Mouse (Mus musculus): ENCODE results near the gene Kcnmb4. TPM values are rescaled to one million over a fixed set of nuclear protein-coding genes. Genes with fewer than 3 reads are reported as not detected.

Gene Kcnmb4
- polyA plus RNA-seq, 1 experiment from 2014 or later: 81.6 TPM

DNA sequence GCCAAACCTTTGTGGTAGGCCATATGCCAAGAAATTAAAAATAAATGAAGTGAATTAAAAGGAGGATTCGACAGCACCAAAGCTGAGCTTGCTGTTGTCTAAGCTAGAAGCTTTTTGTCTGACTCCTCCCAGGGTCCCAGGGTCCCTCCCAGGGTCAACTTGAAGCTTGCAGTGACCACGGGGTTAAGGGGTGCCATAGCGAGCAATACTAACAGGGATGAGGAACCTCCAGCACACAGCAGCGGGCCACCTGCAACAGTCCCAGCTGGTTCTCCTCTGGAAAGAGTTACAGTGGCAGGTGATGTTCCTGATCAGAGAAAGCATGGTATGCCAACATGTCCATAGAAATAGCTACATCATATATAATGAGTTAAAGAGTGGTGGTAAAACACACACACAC lies 89.3 kb downstream of the Kcnmb4 start:
- Histone ChIP-seq H3K9ac (replicated peaks; ENCODE audit: low read depth, low read length) (no peak overlapping the region), H3K27me3 (ENCODE audit: control insufficient read depth, insufficient read depth, low read length) (no peaks in the 10 kb centered on the region), H3K4me3 (ENCODE audit: low read depth, low read length) (no peak overlapping the region), H3K4me2 (ENCODE audit: low read depth, low read length) (no peak overlapping the region), H3K9me3 (ENCODE audit: control insufficient read depth, low read length) (no peaks in the 10 kb centered on the region), H3K27ac (ENCODE audit: low read depth, low read length) (no peak overlapping the region), H3K36me3 (ENCODE audit: control insufficient read depth, insufficient read depth, low read length) (no peaks in the 10 kb centered on the region), H3K4me1 (ENCODE audit: control insufficient read depth, insufficient read depth, low read length) (no peaks in the 10 kb centered on the region; the same call in 1 of the 2 replicates)
- WGBS: 76% methylated on average over 4 of the region's 4 CpGs
- ATAC-seq (ENCODE audit: low read depth): no peak

DNA sequence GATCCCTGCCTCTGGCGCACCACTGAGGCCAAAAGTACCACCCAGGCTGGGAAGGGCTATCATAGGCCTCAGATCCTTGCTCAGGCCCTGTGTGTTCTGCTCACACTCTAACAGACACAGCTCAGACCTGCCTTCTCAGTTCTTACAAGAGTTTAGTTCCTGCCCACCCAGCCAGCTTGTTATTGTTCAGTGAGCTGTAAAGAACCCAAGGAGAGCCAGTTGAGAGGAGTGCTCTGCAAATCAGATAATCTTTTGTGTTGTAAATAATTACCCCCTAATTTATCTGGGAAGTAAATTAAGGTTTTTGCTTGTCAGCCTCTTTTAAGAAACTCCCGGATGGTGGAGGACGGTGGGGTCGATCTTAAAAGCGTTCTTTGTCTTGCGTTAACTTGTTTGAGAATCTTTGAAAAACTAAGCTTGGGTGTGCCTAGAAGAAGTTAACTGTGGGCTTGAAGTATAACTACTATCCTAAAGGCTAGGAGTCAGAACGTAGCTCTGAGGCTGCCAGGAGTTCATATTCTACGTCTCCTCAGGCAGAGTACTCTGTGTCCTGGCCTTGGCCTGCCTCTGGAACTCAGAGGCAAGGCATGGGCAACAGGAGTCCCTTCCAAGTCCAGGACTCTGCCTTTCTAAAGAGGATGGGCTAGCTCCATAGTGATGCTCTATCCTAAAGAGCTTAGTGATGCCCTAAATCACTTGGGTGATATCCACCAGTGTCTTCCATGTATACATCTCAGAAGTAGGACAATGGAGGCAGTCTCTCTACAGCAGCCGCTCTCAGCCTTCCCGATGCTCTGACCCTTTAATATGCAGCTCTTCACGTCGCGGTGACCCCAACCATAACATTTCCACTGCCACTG lies 90.6 kb downstream of the Kcnmb4 start:
- peak; percentile 73; the same call in 1 of the 2 replicates for ATAC-seq (ENCODE audit: low read depth)
- Histone ChIP-seq H3K4me2 (ENCODE audit: low read depth, low read length) (no peak overlapping the region), H3K27ac (ENCODE audit: low read depth, low read length) (no peak overlapping the region; the same call in 1 of the 2 replicates), H3K27me3 (ENCODE audit: control insufficient read depth, insufficient read depth, low read length) (no peaks in the 10 kb centered on the region), H3K9ac (replicated peaks; ENCODE audit: low read depth, low read length) (no peak overlapping the region), H3K36me3 (ENCODE audit: control insufficient read depth, insufficient read depth, low read length) (no peaks in the 10 kb centered on the region), H3K4me3 (ENCODE audit: low read depth, low read length) (no peak overlapping the region), H3K9me3 (ENCODE audit: control insufficient read depth, low read length) (no peaks in the 10 kb centered on the region), H3K4me1 (ENCODE audit: control insufficient read depth, insufficient read depth, low read length) (no peaks in the 10 kb centered on the region; the same call in 1 of the 2 replicates)
- 28% methylated on average over 13 of the region's 13 CpGs for WGBS

DNA sequence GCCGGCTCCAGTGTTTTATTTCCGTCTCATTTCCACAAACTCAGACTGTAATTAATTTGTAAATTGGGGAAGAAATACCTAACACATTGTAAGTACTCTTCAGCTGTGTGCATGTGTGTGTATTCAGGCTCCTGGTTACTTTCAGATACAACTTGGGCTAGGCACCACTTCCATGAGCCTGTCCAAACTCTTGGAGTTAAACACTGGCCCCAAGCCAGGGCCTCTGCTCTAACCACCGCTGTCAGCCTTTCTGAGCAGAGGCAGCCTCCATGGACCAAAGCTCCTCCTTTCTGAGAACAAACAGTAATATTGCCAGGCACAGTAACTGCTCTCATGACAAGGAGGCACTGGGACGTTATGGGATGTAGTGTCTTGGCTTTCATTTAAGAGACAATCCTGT lies 96.8 kb downstream of the Kcnmb4 start:
- Histone ChIP-seq H3K36me3 (ENCODE audit: control insufficient read depth, insufficient read depth, low read length) (no peaks in the 10 kb centered on the region), H3K27me3 (ENCODE audit: control insufficient read depth, insufficient read depth, low read length) (no peaks in the 10 kb centered on the region), H3K9ac (replicated peaks; ENCODE audit: low read depth, low read length) (no peak overlapping the region), H3K4me3 (ENCODE audit: low read depth, low read length) (no peak overlapping the region), H3K4me2 (ENCODE audit: low read depth, low read length) (no peak overlapping the region), H3K4me1 (ENCODE audit: control insufficient read depth, insufficient read depth, low read length) (no peaks in the 10 kb centered on the region), H3K9me3 (ENCODE audit: control insufficient read depth, low read length) (no peaks in the 10 kb centered on the region), H3K27ac (ENCODE audit: low read depth, low read length) (no peak overlapping the region)
- no peak for ATAC-seq (ENCODE audit: low read depth)
- WGBS: 79% methylated on average over 4 of the region's 4 CpGs

DNA sequence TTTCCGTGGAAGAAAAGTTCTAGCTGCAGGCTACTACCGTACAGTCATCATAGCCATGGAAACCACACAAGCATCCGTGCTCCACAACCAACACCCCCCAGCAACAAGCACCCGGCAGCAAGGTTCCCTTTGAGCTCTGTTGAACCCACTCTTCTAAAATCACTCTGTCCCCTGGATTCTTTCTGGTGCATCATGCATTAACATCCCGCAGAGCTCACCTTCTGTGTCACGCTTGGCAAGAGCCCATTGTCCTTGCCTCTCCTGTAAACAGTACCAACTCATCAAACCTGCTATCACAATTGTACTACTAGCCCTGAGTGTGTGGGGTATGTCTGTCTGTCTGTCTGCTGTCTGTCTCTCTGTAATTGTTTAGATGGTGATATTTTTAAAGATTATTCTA lies 99.6 kb downstream of the Kcnmb4 start:
- no peaks in the 10 kb centered on the region for H3K9me3 ChIP-seq (ENCODE audit: control insufficient read depth, low read length)
- no peak overlapping the region for H3K4me3 ChIP-seq (ENCODE audit: low read depth, low read length)
- 77% methylated on average over 6 of the region's 6 CpGs for WGBS
- no peaks in the 10 kb centered on the region for H3K4me1 ChIP-seq (ENCODE audit: control insufficient read depth, insufficient read depth, low read length)
- no peak overlapping the region for H3K27ac ChIP-seq (ENCODE audit: low read depth, low read length)
- no peaks in the 10 kb centered on the region for H3K27me3 ChIP-seq (ENCODE audit: control insufficient read depth, insufficient read depth, low read length)
- no peak overlapping the region for H3K9ac ChIP-seq (replicated peaks; ENCODE audit: low read depth, low read length)
- H3K36me3 ChIP-seq (ENCODE audit: control insufficient read depth, insufficient read depth, low read length): no peaks in the 10 kb centered on the region
- H3K4me2 ChIP-seq (ENCODE audit: low read depth, low read length): no peak overlapping the region
- no peak for ATAC-seq (ENCODE audit: low read depth)

DNA sequence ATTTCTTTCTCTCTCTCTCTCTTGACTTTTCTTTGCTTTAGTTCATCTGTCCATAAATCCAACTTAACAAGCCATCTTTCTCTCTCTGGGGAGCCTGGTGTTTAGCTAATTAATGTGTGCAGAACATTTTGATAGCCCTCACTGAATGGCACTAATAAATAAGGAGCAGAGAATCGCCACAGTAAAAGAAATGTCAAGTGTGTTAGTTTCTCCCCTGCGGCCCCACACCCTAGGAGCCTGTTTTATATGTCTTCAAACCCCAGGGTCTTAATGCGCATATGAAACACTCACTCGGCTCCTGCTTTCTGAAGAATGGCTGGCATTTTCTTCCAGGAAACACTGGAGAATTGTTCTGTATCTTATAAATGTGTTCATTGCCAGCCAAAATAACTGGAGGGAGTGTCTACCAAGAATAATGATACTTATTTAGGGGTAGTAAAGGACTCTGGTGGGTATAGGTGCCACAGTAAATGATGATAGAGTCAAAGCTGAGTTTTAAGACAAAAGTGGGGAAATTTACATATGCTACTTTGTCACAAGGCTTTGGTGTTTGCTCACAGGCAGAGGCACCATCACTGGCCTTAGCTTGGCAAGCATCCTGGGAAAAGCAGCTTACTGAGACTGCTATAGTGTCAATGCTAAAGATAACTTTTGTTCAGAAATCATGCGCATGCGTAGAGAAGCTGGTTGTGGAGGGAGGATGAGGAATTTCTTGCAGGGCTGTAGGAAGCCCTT lies 102.5 kb downstream of the Kcnmb4 start:
- Histone ChIP-seq H3K27me3 (ENCODE audit: control insufficient read depth, insufficient read depth, low read length) (no peaks in the 10 kb centered on the region), H3K9ac (replicated peaks; ENCODE audit: low read depth, low read length) (no peak overlapping the region), H3K4me3 (ENCODE audit: low read depth, low read length) (no peak overlapping the region), H3K4me1 (ENCODE audit: control insufficient read depth, insufficient read depth, low read length) (no peaks in the 10 kb centered on the region), H3K4me2 (ENCODE audit: low read depth, low read length) (no peak overlapping the region), H3K36me3 (ENCODE audit: control insufficient read depth, insufficient read depth, low read length) (no peaks in the 10 kb centered on the region), H3K27ac (ENCODE audit: low read depth, low read length) (peak overlapping the region; percentile 35; the same call in 1 of the 2 replicates), H3K9me3 (ENCODE audit: control insufficient read depth, low read length) (no peaks in the 10 kb centered on the region)
- ATAC-seq (ENCODE audit: low read depth): peak; percentile 90
- WGBS: 10% methylated on average over 6 of the region's 6 CpGs

Other genes with a start within 250 kb of the Kcnmb4 start
- 3.1 and 4.0 TPM in 2 replicates for gene Ptprb, start 198.4 kb downstream of the Kcnmb4 start, polyA plus RNA-seq (2014; fragmentation: Nextera tagmentation; extraction: Ambion mirVana)
- gene Cnot2, start 107.6 kb upstream of the Kcnmb4 start, polyA plus RNA-seq (2014; fragmentation: Nextera tagmentation; extraction: Ambion mirVana): 103 and 111 TPM in 2 replicates

Data from neural tube, embryonic 14.5 days (tissue).